Mouse (Mus musculus): ENCODE measurements around the gene Sp2. TPM values are rescaled to one million over a fixed set of nuclear protein-coding genes. Genes with fewer than 3 reads are reported as not detected.

The Sp2 gene
- total RNA-seq (2014; rRNA removed; ENCODE audit: low replicate concordance) = 6.2 and 6.8 TPM in 2 replicates
- 8.9 and 9.0 TPM in 2 replicates for polyA plus RNA-seq (2015; fragmentation: Nextera tagmentation; extraction: Ambion mirVana)

DNA sequence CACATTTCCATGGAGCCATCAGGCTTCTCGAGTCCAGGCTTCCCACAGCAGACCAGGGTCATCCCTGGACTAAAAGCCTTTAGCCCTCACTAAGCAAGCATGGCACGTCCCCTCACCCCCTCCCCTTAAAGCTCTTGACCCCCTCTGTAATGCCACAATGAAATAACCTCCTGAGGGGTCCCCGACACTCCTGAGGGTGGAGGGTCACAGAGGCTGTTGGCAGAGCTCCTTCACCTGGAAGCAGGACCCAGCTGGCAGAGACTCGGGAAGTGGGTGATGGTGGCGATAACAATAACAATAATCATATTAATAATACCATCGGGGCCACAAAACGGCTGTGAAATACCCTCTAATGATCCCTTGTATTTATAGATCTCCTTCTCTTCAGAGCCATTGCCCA, at the start of gene Sp2:
Sp2 (minus strand) TSS at position 101 of the 400 bp plus-strand sequence.
- Histone ChIP-seq H3K9ac (replicated peaks; ENCODE audit: low read depth, low read length) (no peak within 1 kb of the TSS), H3K36me3 (replicated peaks; ENCODE audit: control insufficient read depth, insufficient read depth, low read length) (no peaks in the 10 kb centered on the region), H3K4me3 (ENCODE audit: low read depth, low read length) (no peak within 1 kb of the TSS), H3K27ac (ENCODE audit: low read depth) (no peak within 1 kb of the TSS), H3K4me2 (ENCODE audit: low read depth, low read length) (no peak within 1 kb of the TSS), H3K27me3 (ENCODE audit: control insufficient read depth, insufficient read depth, low read length) (peaks cover 40% of the 10 kb centered on the region), H3K9me3 (replicated peaks; ENCODE audit: control insufficient read depth, low read length) (no peaks in the 10 kb centered on the region), H3K4me1 (ENCODE audit: control insufficient read depth, insufficient read depth) (no peaks in the 10 kb centered on the region; the same call in 1 of the 2 replicates)
- 72% methylated on average over 7 of the region's 7 CpGs for WGBS
- DNase-seq (ENCODE audit: low spot score) = no peak
- TF ChIP-seq CTCF (IDR thresholded peaks at IDR 0.05; ENCODE audit: low read depth) (no peak), EP300 (IDR thresholded peaks at IDR 0.05; ENCODE audit: low read depth) (no peak)
- ATAC-seq (ENCODE audit: insufficient read depth, low read depth) = no peak

- Histone ChIP-seq H3K4me1 (ENCODE audit: control insufficient read depth, insufficient read depth) (0 out of 2 replicates have a peak, but pooled peaks cover 5% of the 10 kb centered on the region), H3K27ac (ENCODE audit: low read depth) (no peak overlapping the region), H3K9me3 (replicated peaks; ENCODE audit: control insufficient read depth, low read length) (no peaks in the 10 kb centered on the region), H3K9ac (replicated peaks; ENCODE audit: low read depth, low read length) (no peak overlapping the region), H3K27me3 (ENCODE audit: control insufficient read depth, insufficient read depth, low read length) (no peaks in the 10 kb centered on the region), H3K4me2 (ENCODE audit: low read depth, low read length) (no peak overlapping the region), H3K4me3 (ENCODE audit: low read depth, low read length) (no peak overlapping the region), H3K36me3 (replicated peaks; ENCODE audit: control insufficient read depth, insufficient read depth, low read length) (peaks cover 13% of the 10 kb centered on the region)
- TF ChIP-seq EP300 (IDR thresholded peaks at IDR 0.05; ENCODE audit: low read depth) (no peak), CTCF (IDR thresholded peaks at IDR 0.05; ENCODE audit: low read depth) (no peak)
- WGBS = 89% methylated on average over 4 of the region's 4 CpGs
- DNase-seq (ENCODE audit: low spot score) = no peak
- ATAC-seq (ENCODE audit: insufficient read depth, low read depth) = no peak
Measured at GRCm38 (mm10) chr11:97032499-97032898, 49.7 kb upstream of the Sp2 start.

- no peak for TF ChIP-seq EP300 (IDR thresholded peaks at IDR 0.05; ENCODE audit: low read depth)
- no peak for TF ChIP-seq CTCF (IDR thresholded peaks at IDR 0.05; ENCODE audit: low read depth)
Measured at GRCm38 (mm10) chr11:97031977-97032376, 49.2 kb upstream of the Sp2 start.

GRCm38 (mm10) chr11:97030426-97030825, 47.7 kb upstream of the Sp2 start:
- Histone ChIP-seq H3K36me3 (replicated peaks; ENCODE audit: control insufficient read depth, insufficient read depth, low read length) (peaks cover 13% of the 10 kb centered on the region), H3K9me3 (replicated peaks; ENCODE audit: control insufficient read depth, low read length) (no peaks in the 10 kb centered on the region), H3K27me3 (ENCODE audit: control insufficient read depth, insufficient read depth, low read length) (peaks cover 3% of the 10 kb centered on the region), H3K4me1 (ENCODE audit: control insufficient read depth, insufficient read depth) (peaks cover 10% of the 10 kb centered on the region; the same call in 1 of the 2 replicates), H3K9ac (replicated peaks; ENCODE audit: low read depth, low read length) (peak overlapping the region; percentile 60), H3K27ac (ENCODE audit: low read depth) (no peak overlapping the region), H3K4me3 (ENCODE audit: low read depth, low read length) (peak overlapping the region; percentile 74), H3K4me2 (ENCODE audit: low read depth, low read length) (peak overlapping the region; percentile 78)
- DNase-seq (ENCODE audit: low spot score) (no peak), ATAC-seq (ENCODE audit: insufficient read depth, low read depth) (no peak)
- no peak for TF ChIP-seq CTCF (IDR thresholded peaks at IDR 0.05; ENCODE audit: low read depth)
- no peak for TF ChIP-seq EP300 (IDR thresholded peaks at IDR 0.05; ENCODE audit: low read depth)
- WGBS = 24% methylated on average over 15 of the region's 15 CpGs

More at GRCm38 (mm10) chr11:97031977-97032376, 49.2 kb upstream of the Sp2 start:
- Histone ChIP-seq H3K27ac (ENCODE audit: low read depth) (no peak overlapping the region), H3K4me1 (ENCODE audit: control insufficient read depth, insufficient read depth) (0 out of 2 replicates have a peak, but pooled peaks cover 5% of the 10 kb centered on the region), H3K27me3 (ENCODE audit: control insufficient read depth, insufficient read depth, low read length) (no peaks in the 10 kb centered on the region), H3K4me2 (ENCODE audit: low read depth, low read length) (no peak overlapping the region), H3K4me3 (ENCODE audit: low read depth, low read length) (no peak overlapping the region), H3K9ac (replicated peaks; ENCODE audit: low read depth, low read length) (no peak overlapping the region), H3K9me3 (replicated peaks; ENCODE audit: control insufficient read depth, low read length) (no peaks in the 10 kb centered on the region), H3K36me3 (replicated peaks; ENCODE audit: control insufficient read depth, insufficient read depth, low read length) (peaks cover 13% of the 10 kb centered on the region)
- no peak for ATAC-seq (ENCODE audit: insufficient read depth, low read depth)
- 56% methylated on average over 12 of the region's 12 CpGs for WGBS
- no peak for DNase-seq (ENCODE audit: low spot score)

DNA sequence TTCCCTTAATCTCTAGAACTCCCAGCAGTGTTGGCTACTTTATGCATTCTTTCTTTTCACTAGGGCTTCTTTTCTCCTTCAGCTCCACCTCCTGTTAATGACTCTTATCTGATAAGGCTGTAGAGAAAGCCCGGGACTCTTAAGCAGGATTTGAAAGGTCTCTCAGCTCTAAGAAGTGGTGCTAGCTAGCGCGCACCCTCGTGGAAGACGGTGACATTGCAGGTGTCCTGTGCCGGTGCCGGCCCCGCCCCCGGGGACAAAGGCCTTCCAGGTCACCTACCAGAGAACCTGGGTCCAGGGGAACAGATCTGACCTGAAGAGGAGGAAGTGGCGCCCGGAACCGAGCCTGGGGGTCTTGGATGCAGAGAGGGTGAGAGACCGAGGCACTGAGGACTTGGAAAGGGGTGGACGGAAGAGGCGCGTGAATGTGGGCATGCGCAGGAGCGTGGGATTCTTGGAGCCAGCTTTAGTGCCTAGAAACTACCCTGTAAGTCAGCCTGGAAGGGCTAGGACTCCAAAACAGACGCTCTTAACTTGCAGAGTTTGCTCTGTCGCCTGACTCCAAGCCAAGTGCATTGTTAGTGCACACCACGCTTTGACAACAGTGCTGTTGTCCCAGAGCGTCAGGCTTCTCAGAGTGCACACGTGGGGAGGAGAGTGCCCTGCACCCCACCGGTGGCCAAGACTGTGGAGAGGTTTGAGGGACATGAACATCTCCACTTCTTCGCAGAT, 47.1 kb upstream of the Sp2 start, which contains the start of gene Scrn2:
Scrn2 (plus strand) TSS at position 253 of the 732 bp plus-strand sequence.
- Histone ChIP-seq H3K4me2 (ENCODE audit: low read depth, low read length) (peak within 1 kb of the TSS; percentile 78), H3K4me3 (ENCODE audit: low read depth, low read length) (peak within 1 kb of the TSS; percentile 74), H3K36me3 (replicated peaks; ENCODE audit: control insufficient read depth, insufficient read depth, low read length) (peaks cover 13% of the 10 kb centered on the region), H3K9me3 (replicated peaks; ENCODE audit: control insufficient read depth, low read length) (no peaks in the 10 kb centered on the region), H3K9ac (replicated peaks; ENCODE audit: low read depth, low read length) (peak within 1 kb of the TSS; percentile 60), H3K27ac (ENCODE audit: low read depth) (peak within 1 kb of the TSS; percentile 53), H3K4me1 (ENCODE audit: control insufficient read depth, insufficient read depth) (peaks cover 13% of the 10 kb centered on the region; the same call in 1 of the 2 replicates), H3K27me3 (ENCODE audit: control insufficient read depth, insufficient read depth, low read length) (peaks cover 8% of the 10 kb centered on the region)
- ATAC-seq (ENCODE audit: insufficient read depth, low read depth) (peak; percentile 77), DNase-seq (ENCODE audit: low spot score) (peak; percentile 76)
- no peak for TF ChIP-seq EP300 (IDR thresholded peaks at IDR 0.05; ENCODE audit: low read depth)
- TF ChIP-seq CTCF (IDR thresholded peaks at IDR 0.05; ENCODE audit: low read depth) = peak; percentile 80
- 2% methylated on average over 25 of the region's 25 CpGs for WGBS
